Mouse (Mus musculus): ENCODE measurements at regions not wholly inside any gene's neighbourhood (a gene's known extent, or its start where the extent isn't known, plus 50 kb on each side); places are given as distances from the start of the nearest gene placed in this dataset.

DNA sequence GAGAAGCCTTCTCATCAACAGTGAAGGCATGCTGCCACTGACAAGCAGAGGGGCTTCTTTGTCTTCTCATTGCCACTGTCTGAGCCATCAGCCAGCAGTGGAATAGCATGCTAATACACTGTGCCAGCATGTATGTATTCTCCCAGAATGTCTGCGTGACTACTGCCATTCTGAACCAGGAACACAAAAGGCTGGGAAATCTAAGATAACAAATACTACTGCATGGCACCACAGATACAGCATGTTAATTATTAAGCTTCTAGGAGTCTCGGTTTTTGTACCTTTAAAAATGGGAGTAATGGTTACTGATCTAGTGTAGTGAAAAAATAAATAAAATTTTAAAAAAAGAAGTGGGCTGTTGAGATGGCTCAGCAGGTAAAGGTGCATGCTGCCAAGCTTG lies 425.9 kb upstream of the Kif2a start:
- Histone ChIP-seq H3K9me3 (replicated peaks; ENCODE audit: insufficient read depth, low read length) (no peaks in the 10 kb centered on the region), H3K27me3 (ENCODE audit: control insufficient read depth in 1 of 2, insufficient read depth in 2 of 2, low read length in 2 of 2) (peaks cover 5 to 11% of the 10 kb centered on the region in 2 experiments), H3K36me3 (ENCODE audit: control insufficient read depth in 1 of 2, insufficient read depth in 2 of 2, low read length in 2 of 2) (no peaks in the 10 kb centered on the region), H3K79me2 (ENCODE audit: control insufficient read depth, insufficient read depth, low read length, poor library complexity) (no peaks in the 10 kb centered on the region), H3K9ac (ENCODE audit: control insufficient read depth, low read depth, low read length, poor library complexity, severe bottlenecking) (no peak overlapping the region), H3K4me3 (ENCODE audit: control insufficient read depth in 1 of 2, insufficient read depth in 1 of 2, low read depth in 2 of 2, low read length in 2 of 2) (no peak overlapping the region), H3K27ac (ENCODE audit: control insufficient read depth, low read depth, low read length) (no peak overlapping the region), H3K4me1 (ENCODE audit: control insufficient read depth in 1 of 2, insufficient read depth in 2 of 2, low read length in 2 of 2) (peaks cover 0 to 3% of the 10 kb centered on the region in 2 experiments; a peak in 1 of 4 replicates)
- DNase-seq (ENCODE audit: low read depth, low spot score) = no peak
- TF ChIP-seq BHLHE40 (IDR thresholded peaks at IDR 0.05; ENCODE audit: borderline replicate concordance, low read depth, low read length) (no peak), NELFE (IDR thresholded peaks at IDR 0.05; ENCODE audit: low read depth, low read length) (no peak), POLR2AphosphoS5 (IDR thresholded peaks at IDR 0.05; ENCODE audit: borderline replicate concordance, low read depth, low read length) (no peak), MYC (IDR thresholded peaks at IDR 0.05; ENCODE audit: low read depth, low read length) (no peak), CTCF (IDR thresholded peaks at IDR 0.05 in 2 of 3, conservative IDR thresholded peaks at IDR 0.05 in 1 of 3; ENCODE audit: control insufficient read depth in 1 of 3, insufficient read depth in 1 of 3, low read depth in 2 of 3, low read length in 3 of 3, poor library complexity in 1 of 3, severe bottlenecking in 1 of 3) (no peak), JUND (IDR thresholded peaks at IDR 0.05; ENCODE audit: low read depth, low read length) (no peak), GATA1 (IDR thresholded peaks at IDR 0.05; ENCODE audit: low read depth, low read length) (no peak), RCOR1 (IDR thresholded peaks at IDR 0.05; ENCODE audit: low read depth, low read length) (no peak), HCFC1 (IDR thresholded peaks at IDR 0.05; ENCODE audit: low read depth, low read length) (no peak), NRF1 (IDR thresholded peaks at IDR 0.05; ENCODE audit: insufficient read depth, low read depth, low read length, poor library complexity, severe bottlenecking) (no peak), MAZ (IDR thresholded peaks at IDR 0.05; ENCODE audit: low read depth, low read length) (no peak)

DNA sequence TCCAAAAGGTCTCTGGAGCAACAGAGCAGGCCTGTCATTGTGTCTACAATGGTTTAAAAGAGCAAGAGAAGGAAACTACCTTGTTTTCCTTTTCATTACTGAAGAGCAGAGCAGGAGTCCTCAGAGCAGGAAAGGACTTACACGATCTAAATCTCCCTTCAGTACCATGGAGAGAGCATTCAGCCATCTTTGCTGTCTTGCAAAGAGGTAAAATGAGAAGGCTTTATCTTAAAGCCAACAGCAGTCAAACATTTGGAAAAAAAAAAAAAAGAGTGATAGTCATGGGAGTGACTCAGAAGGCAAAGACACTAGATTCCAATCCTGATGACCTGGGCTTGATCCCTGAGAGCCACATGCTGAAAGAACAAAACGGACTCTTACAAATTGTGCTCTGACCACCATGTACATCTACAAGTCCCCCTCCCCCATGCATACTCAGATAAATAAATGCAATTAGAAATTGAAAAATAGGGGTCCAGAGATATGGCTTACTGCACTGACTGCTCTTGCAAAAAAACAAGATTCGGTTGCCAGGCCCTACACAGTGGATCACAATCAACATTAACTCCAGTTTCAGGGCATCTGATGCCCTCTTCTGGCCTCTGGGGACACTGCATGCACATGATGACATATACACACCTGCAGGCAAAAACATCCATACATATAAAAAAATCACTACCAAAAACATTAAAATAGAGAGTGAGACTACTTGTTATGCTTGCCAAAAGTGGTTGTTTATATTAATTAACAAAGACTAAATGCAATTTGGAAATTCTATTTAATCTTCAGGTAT lies 397.6 kb upstream of the Kif2a start:
- H3K27me3 ChIP-seq (ENCODE audit: control insufficient read depth in 1 of 2, insufficient read depth in 2 of 2, low read length in 2 of 2) = no peaks in the 10 kb centered on the region; a peak in 1 of 4 replicates
- no peak overlapping the region for H3K9ac ChIP-seq (ENCODE audit: control insufficient read depth, low read depth, low read length, poor library complexity, severe bottlenecking)
- peak; percentile 66 for DNase-seq (ENCODE audit: low read depth, low spot score)
- peak; percentile 52 for TF ChIP-seq ZNF384 (IDR thresholded peaks at IDR 0.05; ENCODE audit: low read depth, low read length)
- no peak for TF ChIP-seq GATA1 (IDR thresholded peaks at IDR 0.05; ENCODE audit: low read depth, low read length)
- TF ChIP-seq CTCF (IDR thresholded peaks at IDR 0.05 in 2 of 3, conservative IDR thresholded peaks at IDR 0.05 in 1 of 3; ENCODE audit: control insufficient read depth in 1 of 3, insufficient read depth in 1 of 3, low read depth in 2 of 3, low read length in 3 of 3, poor library complexity in 1 of 3, severe bottlenecking in 1 of 3) = peak in 1 of 3 experiments; percentile 13; a peak in 2 of 6 replicates
- no peak for TF ChIP-seq ZMIZ1 (IDR thresholded peaks at IDR 0.05; ENCODE audit: low read depth, low read length)
- no peak overlapping the region for H3K4me3 ChIP-seq (ENCODE audit: control insufficient read depth in 1 of 2, insufficient read depth in 1 of 2, low read depth in 2 of 2, low read length in 2 of 2)
- H3K4me1 ChIP-seq (ENCODE audit: control insufficient read depth in 1 of 2, insufficient read depth in 2 of 2, low read length in 2 of 2) = no peaks in the 10 kb centered on the region
- H3K9me3 ChIP-seq (replicated peaks; ENCODE audit: insufficient read depth, low read length) = no peaks in the 10 kb centered on the region
- H3K27ac ChIP-seq (ENCODE audit: control insufficient read depth, low read depth, low read length) = no peak overlapping the region
- H3K36me3 ChIP-seq (ENCODE audit: control insufficient read depth in 1 of 2, insufficient read depth in 2 of 2, low read length in 2 of 2) = no peaks in the 10 kb centered on the region
- H3K79me2 ChIP-seq (ENCODE audit: control insufficient read depth, insufficient read depth, low read length, poor library complexity) = no peaks in the 10 kb centered on the region
